Mouse (Mus musculus) embryonic fibroblast, embryonic 13.5 days (primary cell): ENCODE results near the gene Gm1673. TPM values are rescaled to one million over a fixed set of nuclear protein-coding genes. Genes with fewer than 3 reads are reported as not detected.

Experiments
- H3K27ac ChIP-seq: 2 replicates; pipeline ENCODE4 v1.5.1; 2012; ENCODE audit warnings: low read length, control low read depth, inconsistent platforms; ENCODE audit not compliant: insufficient read depth
- H3K4me1 ChIP-seq: 2 replicates; pipeline ENCODE4 v1.6.1; 2011; ENCODE audit warnings: low read length; ENCODE audit not compliant: control insufficient read depth, insufficient read depth
- H3K4me3 ChIP-seq: 2 replicates; pipeline ENCODE4 v1.5.1; 2011; ENCODE audit warnings: mild to moderate bottlenecking, control low read depth, low read length; ENCODE audit not compliant: insufficient read depth
- CTCF ChIP-seq: IDR thresholded peaks from 2 replicates; pipeline ENCODE4 v1.5.1; 2011; ENCODE audit warnings: mild to moderate bottlenecking, control low read depth, low read length, moderate library complexity, borderline replicate concordance; ENCODE audit not compliant: insufficient read depth
- POLR2A ChIP-seq: IDR thresholded peaks from 2 replicates; pipeline ENCODE4 v1.6.1; 2011; ENCODE audit warnings: low read depth, mild to moderate bottlenecking, control low read depth, low read length, moderate library complexity
- polyA plus RNA-seq: library from polyadenylated mRNA; stranded (reverse); fragments of >200 nt; gene quantifications from 2 replicates; pipeline ENCODE4 v1.2.4, GENCODE M21; 2011; ENCODE audit warnings: low read depth; ENCODE audit not compliant: missing spikeins, insufficient read length

Gm1673 gene
- polyA plus RNA-seq, 1 experiment: 15.7 TPM

- TF ChIP-seq CTCF (no peak), POLR2A (no peak)
- Histone ChIP-seq H3K27ac (no peak overlapping the region), H3K4me3 (no peak overlapping the region), H3K4me1 (peaks cover 8% of the 10 kb centered on the region; the same call in 1 of the 2 replicates)
Measured at GRCm38 (mm10) chr5:33953471-33954185, 29.6 kb upstream of the Gm1673 start.

GRCm38 (mm10) chr5:33954354-33954753 is 28.9 kb upstream of the Gm1673 start:
- Histone ChIP-seq H3K4me1 (peaks cover 8% of the 10 kb centered on the region; the same call in 1 of the 2 replicates), H3K4me3 (no peak overlapping the region), H3K27ac (no peak overlapping the region)
- TF ChIP-seq POLR2A: no peak
- peak; percentile 72 for TF ChIP-seq CTCF

- Histone ChIP-seq H3K4me3 (no peak overlapping the region), H3K4me1 (peaks cover 8% of the 10 kb centered on the region; the same call in 1 of the 2 replicates), H3K27ac (peak overlapping the region; percentile 89)
- TF ChIP-seq POLR2A: no peak
Measured at GRCm38 (mm10) chr5:33955868-33956267, 27.4 kb upstream of the Gm1673 start.

GRCm38 (mm10) chr5:33959382-33959781 is 23.9 kb upstream of the Gm1673 start:
- peaks cover 8% of the 10 kb centered on the region; the same call in 1 of the 2 replicates for H3K4me1 ChIP-seq
- TF ChIP-seq CTCF (no peak), POLR2A (no peak)
- H3K4me3 ChIP-seq: no peak overlapping the region
- H3K27ac ChIP-seq: no peak overlapping the region

- Histone ChIP-seq H3K27ac (no peak overlapping the region), H3K4me3 (no peak overlapping the region), H3K4me1 (no peaks in the 10 kb centered on the region)
- TF ChIP-seq POLR2A: no peak
- no peak for TF ChIP-seq CTCF
Measured at GRCm38 (mm10) chr5:33974736-33975135, 8.5 kb upstream of the Gm1673 start.

- no peak overlapping the region for H3K27ac ChIP-seq
- H3K4me3 ChIP-seq: no peak overlapping the region
- TF ChIP-seq CTCF: no peak
- no peak for TF ChIP-seq POLR2A
- no peaks in the 10 kb centered on the region for H3K4me1 ChIP-seq
Measured at GRCm38 (mm10) chr5:33976267-33976666, 7.0 kb upstream of the Gm1673 start.

GRCm38 (mm10) chr5:33982731-33983259 is 438 bp upstream of the Gm1673 start:
- Histone ChIP-seq H3K4me1 (0 out of 2 replicates have a peak, but pooled peaks cover 3% of the 10 kb centered on the region), H3K27ac (peak overlapping the region; percentile 28; the same call in 1 of the 2 replicates), H3K4me3 (peak overlapping the region; percentile 73)
- TF ChIP-seq POLR2A (no peak), CTCF (no peak)

- no peak overlapping the region for H3K27ac ChIP-seq
- no peak overlapping the region for H3K4me3 ChIP-seq
- peak; percentile 61; the same call in 1 of the 2 replicates for TF ChIP-seq CTCF
- no peak for TF ChIP-seq POLR2A
- no peaks in the 10 kb centered on the region for H3K4me1 ChIP-seq
Measured at GRCm38 (mm10) chr5:33994671-33995625, 11.7 kb downstream of the Gm1673 start.

GRCm38 (mm10) chr5:33995843-33996693 is 12.8 kb downstream of the Gm1673 start, which contains the start of gene Nat8l:
Nat8l (plus strand) TSS chr5:33995984.
- TF ChIP-seq CTCF (no peak), POLR2A (no peak)
- H3K27ac ChIP-seq: no peak within 1 kb of the TSS
- H3K4me1 ChIP-seq: no peaks in the 10 kb centered on the region
- H3K4me3 ChIP-seq: peak within 1 kb of the TSS; percentile 46
